Mouse (Mus musculus): ENCODE measurements around the gene Arhgef18. TPM values are rescaled to one million over a fixed set of nuclear protein-coding genes. Genes with fewer than 3 reads are reported as not detected.
A peak's percentile ranks its signal among the peaks of the same experiment; 100 is the strongest.

The Arhgef18 gene
- total and polyA plus RNA-seq, 2 experiments from 2014 or later, result 3.4 to 12.6 TPM

DNA sequence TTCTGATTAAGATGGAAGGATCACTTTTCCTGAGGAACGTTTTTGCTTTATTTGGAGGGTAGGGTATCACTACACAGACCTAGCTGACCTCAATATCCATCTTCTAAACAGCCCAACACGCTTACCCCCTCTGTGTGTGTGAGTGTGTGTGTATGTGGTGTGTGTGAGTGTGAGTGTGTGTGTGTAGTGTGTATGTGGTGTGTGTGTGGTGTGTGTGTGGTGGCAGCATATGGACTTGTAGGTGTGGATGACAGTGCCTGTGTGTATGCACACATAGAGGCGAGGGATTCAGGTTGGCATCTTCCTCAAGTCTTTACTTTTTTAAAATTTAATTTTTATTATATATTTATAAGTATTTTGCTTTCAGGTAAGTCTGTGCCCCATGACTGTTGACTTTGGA is 105.8 kb downstream of the Arhgef18 start:
- no peak for ATAC-seq (ENCODE audit: insufficient read depth, low read depth)

DNA sequence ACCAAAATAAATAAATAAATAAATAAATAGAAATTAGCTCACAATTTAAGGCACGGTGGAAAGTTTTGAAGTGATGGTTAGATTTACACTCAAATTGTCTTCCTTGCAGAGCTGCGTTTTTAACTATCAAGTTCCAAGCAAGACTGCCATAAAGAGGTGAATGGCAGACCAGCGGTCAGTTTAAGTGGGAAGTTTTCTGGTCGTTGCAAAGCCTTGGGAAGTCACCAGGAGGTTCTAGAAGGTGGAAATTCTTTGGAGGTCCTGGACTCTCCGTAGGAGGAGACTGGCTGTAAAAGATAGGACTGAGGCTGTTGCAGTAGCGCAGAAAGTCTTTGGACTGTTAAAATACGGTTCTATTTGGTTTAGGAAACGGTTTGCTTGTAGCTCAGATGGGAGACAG is 106.9 kb downstream of the Arhgef18 start:
- no peaks in the 10 kb centered on the region for H3K27me3 ChIP-seq (ENCODE audit: control insufficient read depth, insufficient read depth, low read length)
- peak; percentile 16 for ATAC-seq (ENCODE audit: insufficient read depth, low read depth)
- peak overlapping the region; percentile 76 for H3K4me2 ChIP-seq (ENCODE audit: low read depth, low read length)
- no peaks in the 10 kb centered on the region for H3K9me3 ChIP-seq (replicated peaks; ENCODE audit: control insufficient read depth, low read length)
- peak overlapping the region; percentile 85 for H3K27ac ChIP-seq (ENCODE audit: low read depth)
- no peak for DNase-seq (ENCODE audit: low spot score)
- no peak for TF ChIP-seq EP300 (IDR thresholded peaks at IDR 0.05; ENCODE audit: low read depth)
- TF ChIP-seq CTCF (IDR thresholded peaks at IDR 0.05; ENCODE audit: low read depth), result no peak
- 4% methylated on average over 8 of the region's 8 CpGs for WGBS
- H3K4me1 ChIP-seq (ENCODE audit: control insufficient read depth, insufficient read depth), result no peaks in the 10 kb centered on the region; the same call in 1 of the 2 replicates
- peaks cover 16% of the 10 kb centered on the region for H3K36me3 ChIP-seq (replicated peaks; ENCODE audit: control insufficient read depth, insufficient read depth, low read length)
- H3K4me3 ChIP-seq (ENCODE audit: low read depth, low read length), result peak overlapping the region; percentile 59
- H3K9ac ChIP-seq (replicated peaks; ENCODE audit: low read depth, low read length), result peak overlapping the region; percentile 62

More for the DNA sequence above, 105.8 kb downstream of the Arhgef18 start:
- Histone ChIP-seq H3K4me2 (ENCODE audit: low read depth, low read length) (no peak overlapping the region), H3K27ac (ENCODE audit: low read depth) (no peak overlapping the region), H3K4me3 (ENCODE audit: low read depth, low read length) (no peak overlapping the region), H3K9me3 (replicated peaks; ENCODE audit: control insufficient read depth, low read length) (no peaks in the 10 kb centered on the region), H3K9ac (replicated peaks; ENCODE audit: low read depth, low read length) (no peak overlapping the region), H3K36me3 (replicated peaks; ENCODE audit: control insufficient read depth, insufficient read depth, low read length) (peaks cover 16% of the 10 kb centered on the region), H3K4me1 (ENCODE audit: control insufficient read depth, insufficient read depth) (peaks cover 6% of the 10 kb centered on the region), H3K27me3 (ENCODE audit: control insufficient read depth, insufficient read depth, low read length) (no peaks in the 10 kb centered on the region)
- no peak for TF ChIP-seq CTCF (IDR thresholded peaks at IDR 0.05; ENCODE audit: low read depth)
- TF ChIP-seq EP300 (IDR thresholded peaks at IDR 0.05; ENCODE audit: low read depth), result no peak
- no peak for DNase-seq (ENCODE audit: low spot score)
- WGBS, result 88% methylated on average over 3 of the region's 3 CpGs

GRCm38 (mm10) chr8:3500235-3501090 is 107.7 kb downstream of the Arhgef18 start, which contains the start of gene Mcoln1:
Gene Mcoln1, plus strand, starts transcription at chr8:3500457.
- no peaks in the 10 kb centered on the region; the same call in 1 of the 2 replicates for H3K4me1 ChIP-seq (ENCODE audit: control insufficient read depth, insufficient read depth)
- no peaks in the 10 kb centered on the region for H3K9me3 ChIP-seq (replicated peaks; ENCODE audit: control insufficient read depth, low read length)
- peak within 1 kb of the TSS; percentile 85 for H3K27ac ChIP-seq (ENCODE audit: low read depth)
- H3K9ac ChIP-seq (replicated peaks; ENCODE audit: low read depth, low read length), result peak within 1 kb of the TSS; percentile 62
- no peaks in the 10 kb centered on the region for H3K27me3 ChIP-seq (ENCODE audit: control insufficient read depth, insufficient read depth, low read length)
- DNase-seq (ENCODE audit: low spot score) (peak; percentile 95), ATAC-seq (ENCODE audit: insufficient read depth, low read depth) (peak; percentile 87)
- H3K4me2 ChIP-seq (ENCODE audit: low read depth, low read length), result peak within 1 kb of the TSS; percentile 76
- TF ChIP-seq CTCF (IDR thresholded peaks at IDR 0.05; ENCODE audit: low read depth) (no peak), EP300 (IDR thresholded peaks at IDR 0.05; ENCODE audit: low read depth) (peak; percentile 9; the same call in 1 of the 2 replicates)
- under 1% methylated on average over 70 of the region's 70 CpGs for WGBS
- peak within 1 kb of the TSS; percentile 59 for H3K4me3 ChIP-seq (ENCODE audit: low read depth, low read length)
- peaks cover 11% of the 10 kb centered on the region for H3K36me3 ChIP-seq (replicated peaks; ENCODE audit: control insufficient read depth, insufficient read depth, low read length)

- Histone ChIP-seq H3K27ac (ENCODE audit: low read depth) (no peak overlapping the region), H3K9ac (replicated peaks; ENCODE audit: low read depth, low read length) (no peak overlapping the region), H3K27me3 (ENCODE audit: control insufficient read depth, insufficient read depth, low read length) (no peaks in the 10 kb centered on the region), H3K4me2 (ENCODE audit: low read depth, low read length) (no peak overlapping the region), H3K9me3 (replicated peaks; ENCODE audit: control insufficient read depth, low read length) (no peaks in the 10 kb centered on the region), H3K4me3 (ENCODE audit: low read depth, low read length) (no peak overlapping the region), H3K4me1 (ENCODE audit: control insufficient read depth, insufficient read depth) (no peaks in the 10 kb centered on the region; the same call in 1 of the 2 replicates), H3K36me3 (replicated peaks; ENCODE audit: control insufficient read depth, insufficient read depth, low read length) (peaks cover 15% of the 10 kb centered on the region)
- no peak for ATAC-seq (ENCODE audit: insufficient read depth, low read depth)
- WGBS, result 58% methylated on average over 4 of the region's 4 CpGs
- TF ChIP-seq EP300 (IDR thresholded peaks at IDR 0.05; ENCODE audit: low read depth) (no peak), CTCF (IDR thresholded peaks at IDR 0.05; ENCODE audit: low read depth) (no peak)
- no peak for DNase-seq (ENCODE audit: low spot score)
These were observed 109.4 kb downstream of the Arhgef18 start for GRCm38 (mm10) chr8:3502217-3502616.

Other genes with a start within 250 kb of the Arhgef18 start
- 82.7 and 125 TPM in 2 replicates for gene Insr, start 113.4 kb upstream of the Arhgef18 start, total RNA-seq (2014; rRNA removed; ENCODE audit: low replicate concordance)
- 50.2 and 51.4 TPM in 2 replicates for gene Insr, start 113.4 kb upstream of the Arhgef18 start, polyA plus RNA-seq (2015; fragmentation: Nextera tagmentation; extraction: Ambion mirVana)
- gene A430078G23Rik, start 39.6 kb upstream of the Arhgef18 start, total RNA-seq (2014; rRNA removed; ENCODE audit: low replicate concordance), result 0.89 TPM in 1 of 2 replicates, not detected in the other
- gene A430078G23Rik, start 39.6 kb upstream of the Arhgef18 start, polyA plus RNA-seq (2015; fragmentation: Nextera tagmentation; extraction: Ambion mirVana), result not detected in 2 replicates
- gene Pex11g, start 74.7 kb downstream of the Arhgef18 start, total RNA-seq (2014; rRNA removed; ENCODE audit: low replicate concordance), result 8.9 and 14.1 TPM in 2 replicates
- 6.8 and 7.3 TPM in 2 replicates for gene Pex11g, start 74.7 kb downstream of the Arhgef18 start, polyA plus RNA-seq (2015; fragmentation: Nextera tagmentation; extraction: Ambion mirVana)
- gene Tex45, start 77.9 kb downstream of the Arhgef18 start, total RNA-seq (2014; rRNA removed; ENCODE audit: low replicate concordance), result not detected in 2 replicates
- not detected in 2 replicates for gene Tex45, start 77.9 kb downstream of the Arhgef18 start, polyA plus RNA-seq (2015; fragmentation: Nextera tagmentation; extraction: Ambion mirVana)
- 59.7 and 70.8 TPM in 2 replicates for gene Zfp358, start 100.1 kb downstream of the Arhgef18 start, total RNA-seq (2014; rRNA removed; ENCODE audit: low replicate concordance)
- 25.0 and 25.7 TPM in 2 replicates for gene Zfp358, start 100.1 kb downstream of the Arhgef18 start, polyA plus RNA-seq (2015; fragmentation: Nextera tagmentation; extraction: Ambion mirVana)
- 47.6 and 56.5 TPM in 2 replicates for gene Mcoln1, start 107.5 kb downstream of the Arhgef18 start, total RNA-seq (2014; rRNA removed; ENCODE audit: low replicate concordance)
- gene Mcoln1, start 107.5 kb downstream of the Arhgef18 start, polyA plus RNA-seq (2015; fragmentation: Nextera tagmentation; extraction: Ambion mirVana), result 32.7 and 32.9 TPM in 2 replicates
- 15.9 and 41.7 TPM in 2 replicates for gene Pnpla6, start 122.4 kb downstream of the Arhgef18 start, total RNA-seq (2014; rRNA removed; ENCODE audit: low replicate concordance)
- gene Pnpla6, start 122.4 kb downstream of the Arhgef18 start, polyA plus RNA-seq (2015; fragmentation: Nextera tagmentation; extraction: Ambion mirVana), result 7.9 and 8.4 TPM in 2 replicates
- gene C330021F23Rik, start 175.0 kb downstream of the Arhgef18 start, total RNA-seq (2014; rRNA removed; ENCODE audit: low replicate concordance), result 1.3 and 1.9 TPM in 2 replicates
- gene C330021F23Rik, start 175.0 kb downstream of the Arhgef18 start, polyA plus RNA-seq (2015; fragmentation: Nextera tagmentation; extraction: Ambion mirVana), result 2.0 and 2.3 TPM in 2 replicates
- gene Camsap3, start 194.3 kb downstream of the Arhgef18 start, total RNA-seq (2014; rRNA removed; ENCODE audit: low replicate concordance), result 2.1 and 7.9 TPM in 2 replicates
- 0.33 and 0.43 TPM in 2 replicates for gene Camsap3, start 194.3 kb downstream of the Arhgef18 start, polyA plus RNA-seq (2015; fragmentation: Nextera tagmentation; extraction: Ambion mirVana)
- gene Xab2, start 228.3 kb downstream of the Arhgef18 start, total RNA-seq (2014; rRNA removed; ENCODE audit: low replicate concordance), result 26.8 and 27.0 TPM in 2 replicates
- 20.0 TPM in 2 replicates for gene Xab2, start 228.3 kb downstream of the Arhgef18 start, polyA plus RNA-seq (2015; fragmentation: Nextera tagmentation; extraction: Ambion mirVana)
- 2.4 and 14.4 TPM in 2 replicates for gene Pet100, start 228.5 kb downstream of the Arhgef18 start, total RNA-seq (2014; rRNA removed; ENCODE audit: low replicate concordance)
- 112 and 121 TPM in 2 replicates for gene Pet100, start 228.5 kb downstream of the Arhgef18 start, polyA plus RNA-seq (2015; fragmentation: Nextera tagmentation; extraction: Ambion mirVana)
- not detected in 2 replicates for gene Pcp2, start 232.5 kb downstream of the Arhgef18 start, total RNA-seq (2014; rRNA removed; ENCODE audit: low replicate concordance)
- not detected in 2 replicates for gene Pcp2, start 232.5 kb downstream of the Arhgef18 start, polyA plus RNA-seq (2015; fragmentation: Nextera tagmentation; extraction: Ambion mirVana)
- gene Stxbp2, start 237.9 kb downstream of the Arhgef18 start, total RNA-seq (2014; rRNA removed; ENCODE audit: low replicate concordance), result 15.2 and 30.5 TPM in 2 replicates
- gene Stxbp2, start 237.9 kb downstream of the Arhgef18 start, polyA plus RNA-seq (2015; fragmentation: Nextera tagmentation; extraction: Ambion mirVana), result 13.8 and 14.5 TPM in 2 replicates

Data from heart, postnatal 0 days (tissue).